Mouse (Mus musculus): Measurements from ENCODE around the gene Glipr2. TPM values are rescaled to one million over a fixed set of nuclear protein-coding genes. Genes with fewer than 3 reads are reported as not detected.

Glipr2 gene
- polyA plus RNA-seq, 1 experiment = 9.7 TPM

- peaks cover 45% of the 10 kb centered on the region for H3K4me1 ChIP-seq (ENCODE audit: control insufficient read depth, insufficient read depth, insufficient read length, low read length)
- no peak for TF ChIP-seq POLR2A (IDR thresholded peaks at IDR 0.05; ENCODE audit: low read depth, low read length)
- TF ChIP-seq CTCF (IDR thresholded peaks at IDR 0.05; ENCODE audit: extremely low read depth, insufficient read length, insufficient replicate concordance, low read depth, low read length) = no peak
- H3K27me3 ChIP-seq (ENCODE audit: control insufficient read depth, insufficient read depth, low read length) = no peaks in the 10 kb centered on the region
- H3K27ac ChIP-seq (ENCODE audit: insufficient read depth, low read depth, low read length) = peak overlapping the region; percentile 87
- WGBS = 12% methylated on average over 9 of the region's 9 CpGs
- H3K4me3 ChIP-seq (ENCODE audit: low read depth, low read length) = peak overlapping the region; percentile 21
- H3K36me3 ChIP-seq (ENCODE audit: control insufficient read depth, insufficient read depth, low read length) = no peaks in the 10 kb centered on the region
Measured at GRCm38 (mm10) chr4:43959523-43960179, 2.5 kb downstream of the Glipr2 start.

GRCm38 (mm10) chr4:43960207-43960606 lies 3.0 kb downstream of the Glipr2 start:
- 21% methylated on average over 6 of the region's 6 CpGs for WGBS
- Histone ChIP-seq H3K27ac (ENCODE audit: insufficient read depth, low read depth, low read length) (peak overlapping the region; percentile 87), H3K36me3 (ENCODE audit: control insufficient read depth, insufficient read depth, low read length) (no peaks in the 10 kb centered on the region), H3K27me3 (ENCODE audit: control insufficient read depth, insufficient read depth, low read length) (no peaks in the 10 kb centered on the region), H3K4me3 (ENCODE audit: low read depth, low read length) (peak overlapping the region; percentile 45), H3K4me1 (ENCODE audit: control insufficient read depth, insufficient read depth, insufficient read length, low read length) (peaks cover 45% of the 10 kb centered on the region)
- no peak for TF ChIP-seq POLR2A (IDR thresholded peaks at IDR 0.05; ENCODE audit: low read depth, low read length)
- no peak for TF ChIP-seq CTCF (IDR thresholded peaks at IDR 0.05; ENCODE audit: extremely low read depth, insufficient read length, insufficient replicate concordance, low read depth, low read length)

GRCm38 (mm10) chr4:43964326-43964833 lies 7.2 kb downstream of the Glipr2 start:
- TF ChIP-seq POLR2A (IDR thresholded peaks at IDR 0.05; ENCODE audit: low read depth, low read length) = no peak
- no peak for TF ChIP-seq CTCF (IDR thresholded peaks at IDR 0.05; ENCODE audit: extremely low read depth, insufficient read length, insufficient replicate concordance, low read depth, low read length)
- Histone ChIP-seq H3K36me3 (ENCODE audit: control insufficient read depth, insufficient read depth, low read length) (no peaks in the 10 kb centered on the region), H3K27ac (ENCODE audit: insufficient read depth, low read depth, low read length) (peak overlapping the region; percentile 78), H3K4me1 (ENCODE audit: control insufficient read depth, insufficient read depth, insufficient read length, low read length) (peaks cover 41% of the 10 kb centered on the region), H3K4me3 (ENCODE audit: low read depth, low read length) (no peak overlapping the region), H3K27me3 (ENCODE audit: control insufficient read depth, insufficient read depth, low read length) (no peaks in the 10 kb centered on the region)
- 15% methylated on average over 2 of the region's 2 CpGs for WGBS

- Histone ChIP-seq H3K4me1 (ENCODE audit: control insufficient read depth, insufficient read depth, insufficient read length, low read length) (peaks cover 35% of the 10 kb centered on the region), H3K4me3 (ENCODE audit: low read depth, low read length) (no peak overlapping the region), H3K36me3 (ENCODE audit: control insufficient read depth, insufficient read depth, low read length) (no peaks in the 10 kb centered on the region), H3K27ac (ENCODE audit: insufficient read depth, low read depth, low read length) (peak overlapping the region; percentile 39), H3K27me3 (ENCODE audit: control insufficient read depth, insufficient read depth, low read length) (no peaks in the 10 kb centered on the region)
- no peak for TF ChIP-seq CTCF (IDR thresholded peaks at IDR 0.05; ENCODE audit: extremely low read depth, insufficient read length, insufficient replicate concordance, low read depth, low read length)
- TF ChIP-seq POLR2A (IDR thresholded peaks at IDR 0.05; ENCODE audit: low read depth, low read length) = no peak
- WGBS = 31% methylated on average over 4 of the region's 4 CpGs
Measured at GRCm38 (mm10) chr4:43964951-43965684, 7.9 kb downstream of the Glipr2 start.

- peaks cover under 1% of the 10 kb centered on the region; the same call in 1 of the 2 replicates for H3K36me3 ChIP-seq (ENCODE audit: control insufficient read depth, insufficient read depth, low read length)
- 69% methylated on average over 7 of the region's 7 CpGs for WGBS
- H3K4me1 ChIP-seq (ENCODE audit: control insufficient read depth, insufficient read depth, insufficient read length, low read length) = peaks cover 31% of the 10 kb centered on the region
- H3K27ac ChIP-seq (ENCODE audit: insufficient read depth, low read depth, low read length) = peak overlapping the region; percentile 39
- no peak for TF ChIP-seq CTCF (IDR thresholded peaks at IDR 0.05; ENCODE audit: extremely low read depth, insufficient read length, insufficient replicate concordance, low read depth, low read length)
- no peak for TF ChIP-seq POLR2A (IDR thresholded peaks at IDR 0.05; ENCODE audit: low read depth, low read length)
- H3K27me3 ChIP-seq (ENCODE audit: control insufficient read depth, insufficient read depth, low read length) = no peaks in the 10 kb centered on the region
- no peak overlapping the region for H3K4me3 ChIP-seq (ENCODE audit: low read depth, low read length)
Measured at GRCm38 (mm10) chr4:43965856-43966535, 8.8 kb downstream of the Glipr2 start.

- H3K4me1 ChIP-seq (ENCODE audit: control insufficient read depth, insufficient read depth, insufficient read length, low read length) = peaks cover 38% of the 10 kb centered on the region
- peaks cover 1% of the 10 kb centered on the region; the same call in 1 of the 2 replicates for H3K36me3 ChIP-seq (ENCODE audit: control insufficient read depth, insufficient read depth, low read length)
- 81% methylated on average over 13 of the region's 13 CpGs for WGBS
- no peak overlapping the region for H3K4me3 ChIP-seq (ENCODE audit: low read depth, low read length)
- no peak overlapping the region for H3K27ac ChIP-seq (ENCODE audit: insufficient read depth, low read depth, low read length)
- H3K27me3 ChIP-seq (ENCODE audit: control insufficient read depth, insufficient read depth, low read length) = no peaks in the 10 kb centered on the region
- no peak for TF ChIP-seq POLR2A (IDR thresholded peaks at IDR 0.05; ENCODE audit: low read depth, low read length)
- no peak for TF ChIP-seq CTCF (IDR thresholded peaks at IDR 0.05; ENCODE audit: extremely low read depth, insufficient read length, insufficient replicate concordance, low read depth, low read length)
Measured at GRCm38 (mm10) chr4:43968650-43969049, 11.4 kb downstream of the Glipr2 start.

All from small intestine, adult 2 months (tissue).